Mouse (Mus musculus) lung, embryonic 14.5 days (tissue): ENCODE measurements at regions not wholly inside any gene's neighbourhood (a gene's known extent, or its start where the extent isn't known, plus 50 kb on each side); places are given as distances from the start of the nearest gene placed in this dataset.

Experiments used
- ATAC-seq: fragments of 200-750 bp; cut with Nextera tagmentation; 2 replicates; pipeline ENCODE4 v1.8.0; 2017; ENCODE audit warnings: mild to moderate bottlenecking, moderate TSS enrichment, moderate library complexity; ENCODE audit not compliant: insufficient read depth
- DNase-seq: peaks from one replicate; pipeline ENCODE4 v3.0.0-alpha.2; 2015
- H3K27ac ChIP-seq: fragments of 300-500 bp; sonication (generic); 2 replicates; pipeline ENCODE4 v1.5.1; 2014; ENCODE audit warnings: low read depth, mild to moderate bottlenecking, moderate library complexity
- H3K27me3 ChIP-seq: fragments of 300-500 bp; sonication (generic); 2 replicates; pipeline ENCODE4 v1.6.1; 2014; ENCODE audit warnings: low read length, control low read depth; ENCODE audit not compliant: insufficient read depth
- H3K36me3 ChIP-seq: fragments of 300-500 bp; sonication (generic); 2 replicates; pipeline ENCODE4 v1.6.1; 2014; ENCODE audit warnings: control low read depth; ENCODE audit not compliant: insufficient read depth
- H3K4me1 ChIP-seq: fragments of 300-500 bp; sonication (generic); 2 replicates; pipeline ENCODE4 v1.6.1; 2014; ENCODE audit warnings: antibody characterized with exemption, control low read depth; ENCODE audit not compliant: insufficient read depth
- H3K4me2 ChIP-seq: fragments of 300-500 bp; sonication (generic); 2 replicates; pipeline ENCODE4 v1.6.1; 2014; ENCODE audit warnings: mild to moderate bottlenecking
- H3K4me3 ChIP-seq: fragments of 300-500 bp; sonication (generic); 2 replicates; pipeline ENCODE4 v1.5.1; 2014; ENCODE audit warnings: low read depth, low read length
- H3K9ac ChIP-seq: fragments of 300-500 bp; sonication (generic); 2 replicates; pipeline ENCODE4 v1.6.1; 2014
- H3K9me3 ChIP-seq: fragments of 300-500 bp; sonication (generic); 2 replicates; pipeline ENCODE4 v1.6.1; 2016; ENCODE audit warnings: low read depth, low read length, control low read depth
- CTCF ChIP-seq: IDR thresholded peaks from 2 replicates; pipeline ENCODE4 v1.5.1; 2016; ENCODE audit warnings: antibody characterized with exemption, low read depth
- WGBS: fragments of 180-500 bp; shearing (Covaris S2); extraction: QIAGEN DNeasy Blood & Tissue Kit; methylation state at CpG from one replicate; pipeline ENCODE4 v1.1.7; 2014; 5-methylcytosine and 5-hydroxymethylcytosine counted together

DNA sequence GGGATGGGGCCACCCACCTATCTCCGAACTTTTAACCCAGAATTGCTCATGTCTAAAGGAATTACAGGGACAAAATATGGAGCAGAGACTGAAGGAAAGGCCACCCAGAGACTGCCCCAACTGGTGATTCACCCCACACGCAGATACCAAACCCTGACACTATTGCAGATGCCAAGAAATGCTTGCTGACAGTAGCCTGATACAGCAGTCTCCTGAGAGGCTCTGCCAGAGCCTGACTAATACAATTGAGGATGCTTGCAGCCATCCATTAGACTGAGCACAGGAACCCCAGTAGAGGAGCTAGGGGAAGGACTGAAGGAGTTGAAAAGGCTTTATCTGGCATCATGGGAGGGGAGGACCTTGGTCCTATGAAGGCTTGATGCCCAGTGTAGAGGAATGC, 142.4 kb upstream of the Sdr16c6 start:
- H3K4me2 ChIP-seq = no peak overlapping the region
- TF ChIP-seq CTCF = no peak
- H3K4me3 ChIP-seq = no peak overlapping the region
- no peaks in the 10 kb centered on the region for H3K4me1 ChIP-seq
- H3K27me3 ChIP-seq = no peaks in the 10 kb centered on the region
- ATAC-seq (no peak), DNase-seq (no peak)
- no peak overlapping the region for H3K27ac ChIP-seq
- no peak overlapping the region for H3K9ac ChIP-seq
- no peaks in the 10 kb centered on the region for H3K36me3 ChIP-seq
- WGBS = 83% methylated on average over 2 of the region's 2 CpGs
- no peaks in the 10 kb centered on the region for H3K9me3 ChIP-seq

GRCm38 (mm10) chr4:4211892-4212291, 134.6 kb upstream of the Sdr16c6 start:
- Histone ChIP-seq H3K27me3 (no peaks in the 10 kb centered on the region), H3K4me1 (no peaks in the 10 kb centered on the region), H3K36me3 (no peaks in the 10 kb centered on the region), H3K4me2 (no peak overlapping the region), H3K4me3 (no peak overlapping the region), H3K9me3 (no peaks in the 10 kb centered on the region), H3K27ac (no peak overlapping the region), H3K9ac (no peak overlapping the region)
- no peak for TF ChIP-seq CTCF
- no peak for ATAC-seq
- DNase-seq = no peak
- WGBS = 80% methylated on average over 2 of the region's 2 CpGs

GRCm38 (mm10) chr4:4205158-4205557, 127.8 kb upstream of the Sdr16c6 start:
- Histone ChIP-seq H3K27me3 (no peaks in the 10 kb centered on the region), H3K4me3 (no peak overlapping the region), H3K36me3 (no peaks in the 10 kb centered on the region), H3K27ac (no peak overlapping the region), H3K9me3 (no peaks in the 10 kb centered on the region), H3K4me2 (no peak overlapping the region), H3K4me1 (no peaks in the 10 kb centered on the region), H3K9ac (no peak overlapping the region)
- no peak for DNase-seq
- TF ChIP-seq CTCF = no peak
- WGBS = 46% methylated on average over 1 of the region's 1 CpGs
- ATAC-seq = no peak

- 55% methylated on average over 2 of the region's 2 CpGs for WGBS
- H3K9ac ChIP-seq = no peak overlapping the region
- H3K36me3 ChIP-seq = no peaks in the 10 kb centered on the region
- no peak for ATAC-seq
- no peak overlapping the region for H3K4me3 ChIP-seq
- H3K27ac ChIP-seq = no peak overlapping the region
- no peak for DNase-seq
- no peak overlapping the region for H3K4me2 ChIP-seq
- H3K4me1 ChIP-seq = no peaks in the 10 kb centered on the region
- H3K27me3 ChIP-seq = no peaks in the 10 kb centered on the region
- no peak for TF ChIP-seq CTCF
- no peaks in the 10 kb centered on the region for H3K9me3 ChIP-seq
These were observed 122.0 kb upstream of the Sdr16c6 start for GRCm38 (mm10) chr4:4199309-4199708.

GRCm38 (mm10) chr4:4195834-4196233, 118.5 kb upstream of the Sdr16c6 start:
- H3K27ac ChIP-seq = no peak overlapping the region
- DNase-seq = peak; percentile 63
- 61% methylated on average over 2 of the region's 2 CpGs for WGBS

DNA sequence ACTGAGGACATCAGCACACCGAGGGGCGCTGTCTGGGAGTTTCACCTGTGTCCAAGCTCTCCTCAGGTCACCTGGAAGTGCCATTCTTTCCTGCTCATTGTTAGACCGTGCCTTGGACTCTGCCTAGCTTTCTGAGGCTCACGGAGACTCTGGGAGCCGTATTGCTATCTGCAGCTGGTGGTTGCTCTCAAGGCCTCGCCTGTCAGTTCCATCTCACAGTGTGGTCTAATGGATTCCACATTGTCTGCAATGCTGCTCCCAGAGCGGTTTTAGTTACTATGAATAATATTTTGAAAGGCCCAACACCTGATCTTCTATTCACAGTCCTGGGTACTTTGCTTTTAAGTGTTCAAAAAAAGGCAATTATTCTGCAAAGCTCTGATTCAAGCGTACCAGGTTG, 117.9 kb upstream of the Sdr16c6 start:
- H3K36me3 ChIP-seq = no peaks in the 10 kb centered on the region
- no peak overlapping the region for H3K27ac ChIP-seq
- H3K4me1 ChIP-seq = no peaks in the 10 kb centered on the region
- DNase-seq (peak; percentile 39), ATAC-seq (peak; percentile 44; the same call in 1 of the 2 replicates)
- H3K4me2 ChIP-seq = no peak overlapping the region
- H3K27me3 ChIP-seq = no peaks in the 10 kb centered on the region
- no peak overlapping the region for H3K9ac ChIP-seq
- no peaks in the 10 kb centered on the region for H3K9me3 ChIP-seq
- WGBS = 46% methylated on average over 8 of the region's 8 CpGs
- H3K4me3 ChIP-seq = no peak overlapping the region
- no peak for TF ChIP-seq CTCF

More at GRCm38 (mm10) chr4:4195834-4196233, 118.5 kb upstream of the Sdr16c6 start:
- no peak overlapping the region for H3K4me3 ChIP-seq
- no peak for TF ChIP-seq CTCF
- H3K9me3 ChIP-seq = no peaks in the 10 kb centered on the region
- H3K9ac ChIP-seq = no peak overlapping the region
- ATAC-seq = peak; percentile 62; the same call in 1 of the 2 replicates
- H3K4me1 ChIP-seq = no peaks in the 10 kb centered on the region
- no peaks in the 10 kb centered on the region for H3K36me3 ChIP-seq
- H3K27me3 ChIP-seq = no peaks in the 10 kb centered on the region
- H3K4me2 ChIP-seq = no peak overlapping the region
